Mouse (Mus musculus) ES-E14 (cell line): Measurements from ENCODE around the gene Myo10. TPM values are rescaled to one million over a fixed set of nuclear protein-coding genes. Genes with fewer than 3 reads are reported as not detected.

Experiments used
- DNase-seq: peaks from one replicate; pipeline ENCODE4 v3.0.0-alpha.2; 2013; ENCODE audit warnings: low read depth, low spot score
- H3K27ac ChIP-seq: 2 replicates; pipeline ENCODE4 v1.5.1; 2012; ENCODE audit warnings: low read depth, mild to moderate bottlenecking, low read length, moderate library complexity, mixed read lengths; ENCODE audit not compliant: poor library complexity, insufficient read depth, severe bottlenecking
- H3K36me3 ChIP-seq: 2 replicates; pipeline ENCODE4 v1.6.1; 2012; ENCODE audit warnings: mild to moderate bottlenecking, low read length, moderate library complexity, mixed read lengths; ENCODE audit not compliant: control insufficient read depth, poor library complexity, insufficient read depth, severe bottlenecking
- H3K4me1 ChIP-seq, 2 experiments: fragments of 150-350 bp in 1 of 2; sonication (generic) in 1 of 2; 2 replicates each; pipeline ENCODE4 v1.6.1; 2012; ENCODE audit warnings: low read length in 2 of 2, mild to moderate bottlenecking in 1 of 2, mixed read lengths in 1 of 2; ENCODE audit not compliant: control insufficient read depth in 2 of 2, insufficient read depth in 2 of 2, poor library complexity in 1 of 2
- H3K4me3 ChIP-seq, 2 experiments: fragments of 150-350 bp in 1 of 2; sonication (generic) in 1 of 2; 2 replicates each; pipeline ENCODE4 v1.5.1; 2012; ENCODE audit warnings: low read length in 2 of 2, low read depth in 1 of 2, mild to moderate bottlenecking in 1 of 2, mixed read lengths in 1 of 2; ENCODE audit not compliant: insufficient read depth in 1 of 2, poor library complexity in 1 of 2, severe bottlenecking in 1 of 2
- H3K9ac ChIP-seq: 2 replicates; pipeline ENCODE4 v1.6.1; 2012; ENCODE audit warnings: low read depth, mild to moderate bottlenecking, low read length, mixed read lengths; ENCODE audit not compliant: poor library complexity, insufficient read depth, severe bottlenecking
- H3K9me3 ChIP-seq: fragments of 150-350 bp; sonication (generic); 2 replicates; pipeline ENCODE4 v1.6.1; 2012; ENCODE audit warnings: low read depth, mild to moderate bottlenecking, low read length; ENCODE audit not compliant: control insufficient read depth, insufficient read depth
- CHD2 ChIP-seq: IDR thresholded peaks from 2 replicates; pipeline ENCODE4 v1.6.1; 2014; ENCODE audit warnings: mild to moderate bottlenecking, low read depth, low read length, inconsistent platforms
- HCFC1 ChIP-seq: IDR thresholded peaks from 2 replicates; pipeline ENCODE4 v1.6.1; 2012; ENCODE audit warnings: low read length, inconsistent platforms, borderline replicate concordance; ENCODE audit not compliant: insufficient read depth
- MAFK ChIP-seq: IDR thresholded peaks from 2 replicates; pipeline ENCODE4 v1.6.1; 2014; ENCODE audit warnings: mild to moderate bottlenecking, low read depth, low read length, inconsistent platforms; ENCODE audit not compliant: insufficient read depth
- ZC3H11A ChIP-seq: IDR thresholded peaks from 2 replicates; pipeline ENCODE4 v1.6.1; 2012; ENCODE audit warnings: low read depth, mild to moderate bottlenecking, inconsistent platforms, low read length, borderline replicate concordance
- ZNF384 ChIP-seq: IDR thresholded peaks from 2 replicates; pipeline ENCODE4 v1.6.1; 2012; ENCODE audit warnings: low read depth, low read length, inconsistent platforms
- in situ Hi-C, 2 experiments: fragments of 600-800 bp; cut with MboI; formaldehyde crosslinking; loops; one replicate each; pipeline ENCODE4 v1.15.1; 2025; ENCODE audit warnings: low sequenced_read_pairs in 2 of 2, inconsistent platforms in 1 of 2; ENCODE audit not compliant: unreplicated experiment in 2 of 2
- total RNA-seq: library from RNA; depleted of rRNA; stranded (reverse); fragments of 300-350 nt; gene quantifications from 2 replicates; pipeline ENCODE4 v1.2.3, GENCODE M21; 2012

Myo10 gene
- total RNA-seq, 1 experiment = 133 TPM

GRCm38 (mm10) chr15:25769524-25770255, 147.4 kb downstream of the Myo10 start:
- H3K4me1 ChIP-seq = peaks cover 24 to 32% of the 10 kb centered on the region in 2 experiments
- peak overlapping the region; percentile 22 to 25 for H3K4me3 ChIP-seq
- H3K9me3 ChIP-seq = no peaks in the 10 kb centered on the region
- H3K27ac ChIP-seq = peak overlapping the region; percentile 91
- H3K36me3 ChIP-seq = peaks cover 14% of the 10 kb centered on the region; the same call in 1 of the 2 replicates
- in situ Hi-C loops = no loop called here
- TF ChIP-seq ZNF384 = no peak
- TF ChIP-seq CHD2 = peak; percentile 61
- TF ChIP-seq ZC3H11A = no peak
- TF ChIP-seq HCFC1 = no peak
- H3K9ac ChIP-seq = peak overlapping the region; percentile 19; the same call in 1 of the 2 replicates
- peak; percentile 98 for DNase-seq

DNA sequence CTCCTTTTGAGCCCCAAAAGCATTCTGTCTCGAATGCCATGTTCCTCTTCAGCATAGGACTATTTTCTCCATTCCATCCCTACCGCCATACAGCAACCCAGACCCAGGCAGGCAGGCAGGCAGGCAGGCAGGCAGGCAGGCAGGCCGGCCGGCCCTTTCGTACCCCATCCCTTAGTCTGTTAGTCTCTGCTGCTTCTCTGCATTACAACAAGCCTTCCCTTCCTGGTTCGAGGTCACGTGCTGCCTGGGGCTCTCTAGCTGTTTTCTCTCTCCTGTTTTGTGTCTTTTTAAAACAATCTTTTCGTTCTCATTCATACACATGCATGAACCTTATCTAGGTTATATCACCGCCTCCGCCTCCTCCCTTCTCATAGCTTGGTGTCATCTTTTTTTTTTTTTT, 149.5 kb downstream of the Myo10 start:
- H3K4me3 ChIP-seq = peak overlapping the region in 1 of 2 experiments; percentile 1; a peak in 1 of 4 replicates

GRCm38 (mm10) chr15:25773711-25774513, 151.6 kb downstream of the Myo10 start:
- H3K27ac ChIP-seq = peak overlapping the region; percentile 87
- in situ Hi-C loops = no loop called here
- H3K36me3 ChIP-seq = peaks cover 33% of the 10 kb centered on the region
- DNase-seq = peak; percentile 91
- H3K4me1 ChIP-seq = peaks cover 18 to 31% of the 10 kb centered on the region in 2 experiments
- peak overlapping the region; percentile 54; the same call in 1 of the 2 replicates for H3K9ac ChIP-seq
- no peaks in the 10 kb centered on the region for H3K9me3 ChIP-seq
- TF ChIP-seq ZC3H11A (no peak), CHD2 (no peak), ZNF384 (no peak), HCFC1 (no peak)
- H3K4me3 ChIP-seq = peak overlapping the region; percentile 28 to 64

More for the DNA sequence above, 149.5 kb downstream of the Myo10 start:
- TF ChIP-seq HCFC1 (no peak), ZNF384 (no peak), MAFK (no peak), ZC3H11A (no peak), CHD2 (no peak)
- in situ Hi-C loops = no loop called here
- Histone ChIP-seq H3K4me1 (peaks cover 22 to 34% of the 10 kb centered on the region in 2 experiments), H3K9me3 (no peaks in the 10 kb centered on the region), H3K36me3 (peaks cover 23% of the 10 kb centered on the region), H3K9ac (peak overlapping the region; percentile 13; the same call in 1 of the 2 replicates), H3K27ac (peak overlapping the region; percentile 51; the same call in 1 of the 2 replicates)
- no peak for DNase-seq

- Histone ChIP-seq H3K27ac (no peak overlapping the region), H3K4me1 (peaks cover 20 to 42% of the 10 kb centered on the region in 2 experiments; a peak in 3 of 4 replicates), H3K9ac (no peak overlapping the region), H3K4me3 (no peak overlapping the region), H3K36me3 (peaks cover 76% of the 10 kb centered on the region), H3K9me3 (no peaks in the 10 kb centered on the region)
- in situ Hi-C loops = no loop called here
- TF ChIP-seq MAFK = no peak
- no peak for TF ChIP-seq ZC3H11A
- TF ChIP-seq ZNF384 = no peak
- no peak for TF ChIP-seq CHD2
- no peak for TF ChIP-seq HCFC1
- no peak for DNase-seq
Observed at GRCm38 (mm10) chr15:25778937-25779336, 156.6 kb downstream of the Myo10 start.
